Mouse (Mus musculus): ENCODE data around the gene Hdac4.

Gene Hdac4

GRCm38 (mm10) chr1:92129751-92130150 lies 65.7 kb downstream of the Hdac4 start:
- DNase-seq: no peak

- peak; percentile 3 to 11 for DNase-seq
These were observed 67.7 kb downstream of the Hdac4 start for GRCm38 (mm10) chr1:92127785-92128184.

GRCm38 (mm10) chr1:92127366-92127765 lies 68.1 kb downstream of the Hdac4 start:
- DNase-seq: no peak

- no peak for DNase-seq
These were observed 70.8 kb downstream of the Hdac4 start for GRCm38 (mm10) chr1:92124497-92125201.

GRCm38 (mm10) chr1:92119303-92119702 lies 76.2 kb downstream of the Hdac4 start:
- DNase-seq: no peak

- no peak for DNase-seq
These were observed 77.9 kb downstream of the Hdac4 start for GRCm38 (mm10) chr1:92117597-92117996.

GRCm38 (mm10) chr1:92116169-92116568 lies 79.3 kb downstream of the Hdac4 start:
- DNase-seq: no peak

- no peak for DNase-seq
These were observed 81.4 kb downstream of the Hdac4 start for GRCm38 (mm10) chr1:92114091-92114490.

- no peak for DNase-seq
These were observed 82.1 kb downstream of the Hdac4 start for GRCm38 (mm10) chr1:92113243-92114009.

GRCm38 (mm10) chr1:92112591-92112990 lies 82.9 kb downstream of the Hdac4 start:
- no peak for DNase-seq

GRCm38 (mm10) chr1:92111551-92111950 lies 83.9 kb downstream of the Hdac4 start:
- DNase-seq: no peak

GRCm38 (mm10) chr1:92111026-92111425 lies 84.5 kb downstream of the Hdac4 start:
- DNase-seq: no peak

GRCm38 (mm10) chr1:92109221-92109620 lies 86.3 kb downstream of the Hdac4 start:
- DNase-seq: no peak

GRCm38 (mm10) chr1:92108556-92108955 lies 86.9 kb downstream of the Hdac4 start:
- no peak for DNase-seq

- no peak for DNase-seq
These were observed 87.5 kb downstream of the Hdac4 start for GRCm38 (mm10) chr1:92107996-92108395.

GRCm38 (mm10) chr1:92107521-92107920 lies 88.0 kb downstream of the Hdac4 start:
- no peak for DNase-seq

GRCm38 (mm10) chr1:92106486-92107160 lies 88.9 kb downstream of the Hdac4 start:
- no peak for DNase-seq

GRCm38 (mm10) chr1:92104718-92105117 lies 90.8 kb downstream of the Hdac4 start:
- DNase-seq: no peak

- DNase-seq: no peak
These were observed 91.5 kb downstream of the Hdac4 start for GRCm38 (mm10) chr1:92103971-92104370.

GRCm38 (mm10) chr1:92103377-92103776 lies 92.1 kb downstream of the Hdac4 start:
- DNase-seq: no peak

GRCm38 (mm10) chr1:92102825-92103224 lies 92.7 kb downstream of the Hdac4 start:
- no peak for DNase-seq

GRCm38 (mm10) chr1:92100371-92100891 lies 95.1 kb downstream of the Hdac4 start:
- DNase-seq: no peak

GRCm38 (mm10) chr1:92099964-92100363 lies 95.5 kb downstream of the Hdac4 start:
- DNase-seq: no peak

- no peak for DNase-seq
These were observed 96.0 kb downstream of the Hdac4 start for GRCm38 (mm10) chr1:92099502-92099901.

Data from B cell, adult 2 months (primary cell).